Mouse (Mus musculus) forebrain, embryonic 14.5 days (tissue): ENCODE measurements at regions not wholly inside any gene's neighbourhood (a gene's known extent, or its start where the extent isn't known, plus 50 kb on each side); places are given as distances from the start of the nearest gene placed in this dataset.

Experiments
- ATAC-seq: fragments of 200-750 bp; cut with Nextera tagmentation; 2 replicates; pipeline ENCODE4 v1.8.0; 2017; ENCODE audit warnings: mild to moderate bottlenecking, moderate library complexity
- DNase-seq: peaks from one replicate; pipeline ENCODE4 v3.0.0-alpha.2; 2015; ENCODE audit warnings: low spot score
- H3K27ac ChIP-seq: fragments of 300-500 bp; sonication (generic); 2 replicates; pipeline ENCODE4 v1.5.1; 2014; ENCODE audit warnings: low read depth, mild to moderate bottlenecking, control low read depth, low read length, moderate library complexity
- H3K27me3 ChIP-seq: fragments of 300-500 bp; sonication (generic); replicated peaks from 2 replicates; pipeline ENCODE4 v1.6.1; 2014; ENCODE audit warnings: low read length, control low read depth, mixed read lengths; ENCODE audit not compliant: control insufficient read depth, insufficient read depth
- H3K36me3 ChIP-seq: fragments of 300-500 bp; sonication (generic); 2 replicates; pipeline ENCODE4 v1.6.1; 2014; ENCODE audit warnings: low read length, control low read depth; ENCODE audit not compliant: control insufficient read depth, insufficient read depth
- H3K4me1 ChIP-seq: fragments of 300-500 bp; sonication (generic); 2 replicates; pipeline ENCODE4 v1.6.1; 2014; ENCODE audit warnings: antibody characterized with exemption, low read length, control low read depth; ENCODE audit not compliant: control insufficient read depth, insufficient read depth
- H3K4me2 ChIP-seq: fragments of 300-500 bp; sonication (generic); 2 replicates; pipeline ENCODE4 v1.6.1; 2014; ENCODE audit warnings: mild to moderate bottlenecking, control low read depth, low read length
- H3K4me3 ChIP-seq: fragments of 300-500 bp; sonication (generic); 2 replicates; pipeline ENCODE4 v1.5.1; 2014; ENCODE audit warnings: low read depth, low read length, control low read depth
- H3K9ac ChIP-seq: fragments of 300-500 bp; sonication (generic); 2 replicates; pipeline ENCODE4 v1.6.1; 2014; ENCODE audit warnings: mild to moderate bottlenecking, low read length, control low read depth, moderate library complexity
- H3K9me3 ChIP-seq: fragments of 300-500 bp; sonication (generic); replicated peaks from 2 replicates; pipeline ENCODE4 v1.6.1; 2016; ENCODE audit warnings: low read length, control low read depth, mixed read lengths; ENCODE audit not compliant: control insufficient read depth
- whole genome bisulfite sequencing: fragments of 180-500 bp; shearing (Covaris S2); extraction: QIAGEN DNeasy Blood & Tissue Kit; methylation state at CpG from one replicate; pipeline ENCODE4 v1.1.7; 2014; 5-methylcytosine and 5-hydroxymethylcytosine counted together

- no peaks in the 10 kb centered on the region for H3K9me3 ChIP-seq
- no peak overlapping the region for H3K4me3 ChIP-seq
- H3K36me3 ChIP-seq: no peaks in the 10 kb centered on the region
- DNase-seq (peak; percentile 14), ATAC-seq (no peak)
- no peak overlapping the region for H3K27ac ChIP-seq
- H3K4me1 ChIP-seq: no peaks in the 10 kb centered on the region
- no peak overlapping the region for H3K4me2 ChIP-seq
- no peak overlapping the region for H3K9ac ChIP-seq
- no peaks in the 10 kb centered on the region for H3K27me3 ChIP-seq
- 46% methylated on average over 1 of the region's 1 CpGs for WGBS
These were observed 319.9 kb upstream of the Tbl1x start for GRCm38 (mm10) chrX:77190863-77191262.

- H3K4me2 ChIP-seq: no peak overlapping the region
- H3K36me3 ChIP-seq: no peaks in the 10 kb centered on the region
- ATAC-seq: no peak
- DNase-seq: no peak
- no peaks in the 10 kb centered on the region for H3K27me3 ChIP-seq
- H3K4me1 ChIP-seq: no peaks in the 10 kb centered on the region
- no peak overlapping the region for H3K27ac ChIP-seq
- H3K9ac ChIP-seq: no peak overlapping the region
- H3K9me3 ChIP-seq: no peaks in the 10 kb centered on the region
- H3K4me3 ChIP-seq: no peak overlapping the region
These were observed 302.1 kb upstream of the Tbl1x start for GRCm38 (mm10) chrX:77208726-77209125.

GRCm38 (mm10) chrX:77219355-77219754 is 291.5 kb upstream of the Tbl1x start:
- H3K4me2 ChIP-seq: no peak overlapping the region
- no peak overlapping the region for H3K4me3 ChIP-seq
- no peak overlapping the region for H3K27ac ChIP-seq
- H3K27me3 ChIP-seq: no peaks in the 10 kb centered on the region
- H3K4me1 ChIP-seq: no peaks in the 10 kb centered on the region
- WGBS: 48% methylated on average over 6 of the region's 6 CpGs
- DNase-seq (peak; percentile 17), ATAC-seq (no peak)
- no peaks in the 10 kb centered on the region for H3K36me3 ChIP-seq
- no peak overlapping the region for H3K9ac ChIP-seq
- H3K9me3 ChIP-seq: no peaks in the 10 kb centered on the region
